Mouse (Mus musculus) kidney, embryonic 14.5 days (tissue): ENCODE measurements at regions not wholly inside any gene's neighbourhood (a gene's known extent, or its start where the extent isn't known, plus 50 kb on each side); places are given as distances from the start of the nearest gene placed in this dataset.
"Not testable (repeated sequence)": the region's sequence is repeated elsewhere in the genome, so short reads cannot be mapped to it uniquely, and the experiment has no call there.

Experiments
- ATAC-seq: fragments of 200-750 bp; cut with Nextera tagmentation; 2 replicates; pipeline ENCODE4 v1.8.0; 2017; ENCODE audit warnings: moderate number of reproducible peaks, mild to moderate bottlenecking, moderate TSS enrichment, moderate library complexity; ENCODE audit not compliant: low FRiP score, low TSS enrichment
- H3K27ac ChIP-seq: fragments of 300-500 bp; sonication (generic); 2 replicates; pipeline ENCODE4 v1.5.1; 2014; ENCODE audit warnings: low read depth, mild to moderate bottlenecking, low read length, moderate library complexity, mixed read lengths
- H3K27me3 ChIP-seq: fragments of 300-500 bp; sonication (generic); 2 replicates; pipeline ENCODE4 v1.6.1; 2014; ENCODE audit warnings: mild to moderate bottlenecking, low read length; ENCODE audit not compliant: control insufficient read depth, insufficient read depth
- H3K36me3 ChIP-seq: fragments of 300-500 bp; sonication (generic); 2 replicates; pipeline ENCODE4 v1.6.1; 2014; ENCODE audit warnings: low read length, mixed read lengths; ENCODE audit not compliant: control insufficient read depth, insufficient read depth
- H3K4me1 ChIP-seq: fragments of 300-500 bp; sonication (generic); 2 replicates; pipeline ENCODE4 v1.6.1; 2014; ENCODE audit warnings: low read length, mixed read lengths; ENCODE audit not compliant: control insufficient read depth, insufficient read depth
- H3K4me2 ChIP-seq: fragments of 300-500 bp; sonication (generic); replicated peaks from 2 replicates; pipeline ENCODE4 v1.6.1; 2014; ENCODE audit warnings: low read depth, mild to moderate bottlenecking, low read length
- H3K4me3 ChIP-seq: fragments of 300-500 bp; sonication (generic); 2 replicates; pipeline ENCODE4 v1.5.1; 2014; ENCODE audit warnings: mild to moderate bottlenecking, low read length
- H3K9ac ChIP-seq: fragments of 300-500 bp; sonication (generic); 2 replicates; pipeline ENCODE4 v1.6.1; 2014; ENCODE audit warnings: low read depth, mild to moderate bottlenecking, low read length, moderate library complexity
- H3K9me3 ChIP-seq: fragments of 300-500 bp; sonication (generic); 2 replicates; pipeline ENCODE4 v1.6.1; 2016; ENCODE audit warnings: low read length; ENCODE audit not compliant: control insufficient read depth
- WGBS: fragments of 180-500 bp; shearing (Covaris S2); extraction: QIAGEN DNeasy Blood & Tissue Kit; methylation state at CpG from one replicate; pipeline ENCODE4 v1.1.7; 2014; 5-methylcytosine and 5-hydroxymethylcytosine counted together

DNA sequence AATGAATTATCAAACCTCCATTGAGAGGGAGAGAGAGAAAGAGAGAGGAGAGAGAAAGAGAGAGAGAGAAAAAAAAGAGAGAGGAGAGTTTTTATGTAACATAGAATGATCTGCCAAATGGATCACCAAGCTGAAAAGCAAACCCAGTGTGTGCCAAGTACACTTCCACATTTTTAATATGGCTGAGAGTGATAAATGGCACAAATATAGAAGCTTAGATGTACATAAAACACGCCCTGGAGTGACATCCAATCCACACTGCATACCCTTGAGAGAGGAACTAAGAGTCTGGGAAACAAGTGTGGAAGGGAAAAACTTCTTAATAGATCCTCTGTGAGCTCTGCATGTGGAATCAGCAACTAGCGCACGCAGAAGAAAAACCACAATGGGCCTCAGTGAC is 90.1 kb downstream of the Otx2 start:
- no peak for ATAC-seq
- WGBS: 83% methylated on average over 3 of the region's 3 CpGs

DNA sequence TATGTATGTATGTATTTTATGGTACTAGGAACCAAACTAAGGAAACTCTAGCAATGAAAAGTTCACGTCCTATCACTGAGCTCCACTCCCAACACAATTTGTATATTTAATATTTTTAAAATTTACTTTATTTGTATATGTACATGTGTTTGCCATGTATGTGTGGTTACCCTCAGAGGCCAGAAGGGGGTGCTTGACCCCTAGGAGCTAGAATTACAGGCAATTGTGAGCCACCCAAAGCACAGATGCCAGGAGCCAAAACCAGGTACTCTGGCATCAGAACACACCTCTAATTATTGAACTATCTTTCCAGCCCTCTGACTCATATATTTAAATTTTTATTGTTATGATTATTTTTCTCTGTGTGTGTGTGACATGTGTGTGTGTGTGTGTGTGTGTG is 91.5 kb downstream of the Otx2 start:
- WGBS: 83% methylated on average over 1 of the region's 1 CpGs
- Histone ChIP-seq H3K9ac (no peak overlapping the region), H3K4me3 (no peak overlapping the region), H3K9me3 (no peaks in the 10 kb centered on the region), H3K27ac (no peak overlapping the region), H3K4me1 (no peaks in the 10 kb centered on the region), H3K36me3 (no peaks in the 10 kb centered on the region), H3K4me2 (no peak overlapping the region), H3K27me3 (no peaks in the 10 kb centered on the region)
- ATAC-seq: no peak

More for the DNA sequence above, 90.1 kb downstream of the Otx2 start:
- Histone ChIP-seq H3K27me3 (no peaks in the 10 kb centered on the region), H3K27ac (no peak overlapping the region), H3K4me3 (no peak overlapping the region), H3K9ac (no peak overlapping the region), H3K4me1 (no peaks in the 10 kb centered on the region), H3K4me2 (no peak overlapping the region), H3K9me3 (no peaks in the 10 kb centered on the region), H3K36me3 (no peaks in the 10 kb centered on the region)

DNA sequence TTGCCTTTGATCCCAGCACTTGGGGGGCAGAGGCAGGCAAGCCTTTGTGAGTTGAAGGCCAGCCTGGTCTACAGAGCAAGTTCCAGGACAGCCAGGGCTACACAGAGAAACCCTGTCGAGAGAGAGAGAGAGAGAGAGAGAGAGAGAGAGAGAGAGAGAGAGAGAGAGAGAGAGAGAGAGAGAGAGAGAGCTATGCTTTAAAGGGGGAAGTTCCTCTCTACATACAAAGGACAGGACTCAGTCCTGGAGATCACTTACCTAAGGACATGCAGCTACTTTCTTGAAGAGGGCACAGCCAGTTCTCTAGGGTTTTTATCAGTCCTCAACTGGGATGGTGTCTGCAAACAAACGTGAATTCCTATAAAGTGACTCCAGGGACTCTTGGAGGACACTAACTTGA is 92.3 kb downstream of the Otx2 start:
- H3K4me3 ChIP-seq, H3K27me3 ChIP-seq, H3K4me2 ChIP-seq, H3K9ac ChIP-seq, H3K36me3 ChIP-seq, H3K4me1 ChIP-seq, H3K9me3 ChIP-seq, ATAC-seq, H3K27ac ChIP-seq: not testable (repeated sequence)
- 39% methylated on average over 2 of the region's 2 CpGs for WGBS

DNA sequence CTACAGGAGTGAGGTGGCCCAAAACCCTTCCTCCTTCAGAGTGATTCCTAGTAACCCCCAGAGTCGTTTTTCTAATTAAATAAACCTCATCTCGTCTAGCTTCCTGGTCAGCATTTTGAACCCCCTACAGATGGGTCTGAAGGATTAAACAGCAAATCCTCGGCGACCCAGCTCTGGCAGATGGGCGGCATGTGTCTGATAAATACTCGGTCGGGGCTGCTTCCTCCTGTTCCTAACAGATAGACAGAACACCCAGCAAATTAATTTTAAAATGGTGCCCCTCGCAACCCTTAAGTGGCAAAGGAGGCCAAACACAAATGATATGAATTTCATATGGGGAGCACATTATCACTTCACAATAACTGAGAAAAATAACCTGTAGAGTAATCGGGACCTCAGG is 93.2 kb downstream of the Otx2 start:
- no peaks in the 10 kb centered on the region for H3K9me3 ChIP-seq
- no peaks in the 10 kb centered on the region for H3K36me3 ChIP-seq
- WGBS: 40% methylated on average over 9 of the region's 9 CpGs
- H3K27ac ChIP-seq: no peak overlapping the region
- no peak overlapping the region for H3K4me3 ChIP-seq
- ATAC-seq: no peak
- no peaks in the 10 kb centered on the region for H3K27me3 ChIP-seq
- no peak overlapping the region for H3K9ac ChIP-seq
- H3K4me2 ChIP-seq: no peak overlapping the region
- no peaks in the 10 kb centered on the region for H3K4me1 ChIP-seq

DNA sequence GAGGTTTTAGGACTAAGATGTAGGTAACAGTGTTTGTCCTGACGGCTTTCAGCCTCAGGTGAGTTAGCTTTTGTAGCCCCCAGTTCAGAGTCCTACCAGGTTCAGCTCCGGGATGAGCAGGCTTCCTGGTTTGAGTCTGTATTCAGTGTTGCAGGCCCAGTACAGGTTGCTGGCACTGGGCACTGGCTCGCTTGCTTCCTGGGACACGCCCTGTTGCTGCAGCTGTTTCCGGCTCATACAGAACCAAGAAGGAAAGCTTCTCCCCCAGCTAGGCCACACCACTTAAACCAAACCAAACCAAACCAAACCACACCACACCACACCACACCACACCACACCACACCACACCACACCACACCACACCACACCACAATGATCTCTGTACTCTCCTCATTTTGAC is 93.6 kb downstream of the Otx2 start:
- Histone ChIP-seq H3K9ac (no peak overlapping the region), H3K9me3 (no peaks in the 10 kb centered on the region), H3K4me2 (no peak overlapping the region), H3K36me3 (no peaks in the 10 kb centered on the region), H3K27ac (no peak overlapping the region), H3K27me3 (no peaks in the 10 kb centered on the region), H3K4me3 (no peak overlapping the region), H3K4me1 (no peaks in the 10 kb centered on the region)
- WGBS: 83% methylated on average over 5 of the region's 5 CpGs
- no peak for ATAC-seq
